Mouse (Mus musculus): ENCODE measurements around the gene Dact3.
A peak's percentile ranks its signal among the peaks of the same experiment; 100 is the strongest.

Gene Dact3

DNA sequence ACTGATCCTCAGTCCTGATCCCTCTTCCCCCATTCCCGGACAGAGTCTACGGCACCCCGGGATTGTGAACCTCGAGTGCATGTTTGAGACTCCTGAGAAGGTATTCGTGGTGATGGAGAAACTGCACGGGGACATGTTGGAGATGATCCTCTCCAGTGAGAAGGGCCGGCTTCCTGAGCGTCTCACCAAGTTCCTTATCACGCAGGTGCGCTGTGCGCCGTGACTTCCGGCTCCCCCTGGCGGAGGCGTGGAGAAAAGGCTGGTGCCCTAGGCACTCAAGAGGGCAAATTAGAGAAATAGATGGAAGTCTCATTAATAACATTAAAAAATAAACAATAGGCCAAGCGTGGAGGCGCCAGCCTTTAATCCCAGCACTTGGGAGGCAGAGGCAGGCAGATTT lies 16.8 kb upstream of the Dact3 start:
- DNase-seq (ENCODE audit: low read depth): no peak

DNA sequence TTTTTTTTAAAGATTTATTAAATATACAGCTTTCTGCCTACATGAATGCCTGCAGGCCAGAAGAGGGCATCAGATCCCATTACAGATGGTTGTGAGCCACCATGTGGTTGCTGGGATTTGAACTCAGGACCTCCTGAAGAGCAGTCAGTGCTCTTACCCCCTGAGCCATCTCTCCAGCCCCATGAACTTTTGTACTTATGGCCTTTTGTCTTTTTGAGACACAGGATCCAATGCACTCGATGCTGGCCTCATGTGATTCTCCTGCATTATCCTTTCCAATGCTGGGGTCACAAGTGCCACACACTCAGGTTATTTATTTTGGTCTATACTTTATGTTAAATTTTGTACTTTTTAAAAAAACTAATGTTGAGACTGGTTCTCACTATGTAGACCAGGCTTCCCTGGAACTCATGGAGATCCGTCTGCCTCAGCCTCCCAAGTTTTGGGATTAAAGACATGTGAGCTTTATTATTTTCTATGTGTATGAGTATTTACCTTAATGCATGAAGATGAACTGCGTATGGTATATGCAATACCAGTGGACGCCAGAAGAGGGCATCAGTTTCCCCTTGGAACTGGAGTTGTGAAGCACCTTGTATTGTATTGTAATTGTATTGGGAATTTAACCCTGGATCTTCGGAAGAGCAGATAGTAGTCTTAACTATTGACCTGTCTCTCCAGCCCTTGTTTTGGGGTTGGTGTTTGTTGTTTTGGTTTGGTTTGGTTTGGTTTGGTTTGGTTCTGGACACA lies 15.0 kb upstream of the Dact3 start:
- peak; percentile 75 for DNase-seq (ENCODE audit: low read depth)

- DNase-seq (ENCODE audit: low read depth): no peak
Observed at GRCm38 (mm10) chr7:16867488-16867887, 7.6 kb upstream of the Dact3 start.

GRCm38 (mm10) chr7:16869497-16869896 lies 5.6 kb upstream of the Dact3 start:
- no peak for DNase-seq (ENCODE audit: low read depth)

GRCm38 (mm10) chr7:16871600-16871999 lies 3.5 kb upstream of the Dact3 start:
- no peak for DNase-seq (ENCODE audit: low read depth)

DNA sequence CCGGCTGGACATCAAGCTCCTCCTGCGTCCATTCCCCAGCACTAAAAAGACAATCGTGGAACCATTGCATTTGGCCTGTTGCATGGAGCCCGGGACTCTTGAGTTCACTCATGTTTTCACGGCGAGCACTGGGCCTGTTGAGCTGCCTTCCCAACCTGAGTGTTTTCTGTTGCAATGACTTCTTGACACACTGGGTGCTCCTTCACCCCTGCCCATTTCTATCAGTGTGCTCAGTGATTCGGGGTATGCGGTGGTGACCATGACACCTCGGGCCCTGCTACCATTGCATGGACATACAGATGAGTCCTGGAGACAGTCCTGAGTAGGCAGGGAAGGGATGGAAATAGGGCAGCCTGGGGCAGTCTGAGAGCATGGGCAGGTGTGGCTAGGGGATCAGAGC lies 2.6 kb upstream of the Dact3 start:
- DNase-seq (ENCODE audit: low read depth): no peak

GRCm38 (mm10) chr7:16873392-16873791 lies 1.7 kb upstream of the Dact3 start:
- DNase-seq (ENCODE audit: low read depth): no peak

- DNase-seq (ENCODE audit: low read depth): peak; percentile 87
Observed at GRCm38 (mm10) chr7:16874190-16874589, 927 bp upstream of the Dact3 start.

DNA sequence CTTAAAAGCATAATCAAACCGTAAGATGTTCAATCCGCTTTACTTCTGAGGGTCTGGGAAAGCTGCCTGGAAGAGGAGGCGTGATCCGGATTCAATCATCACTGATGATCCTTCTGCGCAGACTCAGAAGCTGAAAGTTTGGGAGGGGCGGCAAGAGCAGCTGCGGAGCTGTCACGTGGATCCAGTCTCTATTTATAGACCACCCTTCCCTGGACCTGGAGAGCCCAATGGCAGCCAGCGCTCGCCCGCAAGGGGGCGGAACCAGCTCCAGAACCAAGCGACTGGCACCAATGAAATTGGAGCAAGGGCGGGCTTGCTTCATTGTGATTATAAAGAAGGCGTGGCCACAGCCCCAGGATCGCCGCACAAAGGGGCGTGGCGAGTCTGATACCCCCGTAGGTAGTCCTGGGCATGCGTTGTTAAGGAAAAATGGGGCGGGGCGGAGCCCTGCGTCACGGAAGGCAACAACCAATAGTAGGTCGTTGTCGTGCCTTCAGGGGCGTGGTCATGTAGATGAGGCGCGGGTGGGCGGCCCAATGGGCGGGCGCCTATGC lies 284 bp upstream of the Dact3 start:
- peak; percentile 100 for DNase-seq (ENCODE audit: low read depth)

- no peak for DNase-seq (ENCODE audit: low read depth)
Observed at GRCm38 (mm10) chr7:16875326-16875725, 209 bp downstream of the Dact3 start.

DNA sequence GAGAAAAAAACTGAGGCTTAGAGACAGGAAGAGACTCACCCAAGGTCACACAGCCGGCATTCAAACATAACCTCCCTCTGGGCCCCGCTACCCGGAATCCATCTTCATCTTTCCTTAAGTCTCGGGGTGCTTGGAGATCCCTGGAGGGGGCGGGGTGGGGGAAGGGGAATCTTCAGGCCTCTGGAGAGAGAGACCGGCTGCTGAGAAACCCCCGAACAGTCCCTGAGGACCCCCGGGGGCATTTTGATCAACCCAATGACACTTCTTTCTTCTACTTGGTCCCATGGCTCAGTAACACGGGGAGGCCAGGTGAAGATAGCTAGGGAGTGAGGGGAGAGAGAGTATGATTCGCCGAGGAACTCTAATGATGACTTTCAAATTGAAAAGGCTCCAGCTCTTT lies 889 bp downstream of the Dact3 start:
- DNase-seq (ENCODE audit: low read depth): no peak

- no peak for DNase-seq (ENCODE audit: low read depth)
Observed at GRCm38 (mm10) chr7:16876608-16877007, 1.5 kb downstream of the Dact3 start.

GRCm38 (mm10) chr7:16877717-16878116 lies 2.6 kb downstream of the Dact3 start:
- DNase-seq (ENCODE audit: low read depth): no peak

GRCm38 (mm10) chr7:16879796-16880547 lies 4.9 kb downstream of the Dact3 start:
- DNase-seq (ENCODE audit: low read depth): no peak

DNA sequence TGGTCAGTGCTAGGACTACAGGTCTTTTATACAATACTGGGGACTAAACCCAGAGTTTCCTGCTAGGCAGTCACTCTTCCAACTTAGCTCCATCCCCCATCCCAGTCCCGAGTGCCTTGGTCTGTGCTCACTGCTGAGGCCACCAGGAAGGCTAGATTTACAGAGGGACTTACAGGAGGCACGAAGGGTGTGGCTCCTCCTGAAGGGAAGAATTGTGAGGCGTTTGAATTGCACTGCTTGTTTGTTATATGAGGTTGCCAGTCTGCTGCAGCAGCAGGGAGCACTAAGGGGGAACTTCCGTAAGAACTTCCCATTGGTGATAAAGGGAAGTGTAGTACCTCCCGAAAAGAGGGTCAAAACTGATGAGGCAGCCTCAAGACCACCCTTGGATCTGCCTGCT lies 5.5 kb downstream of the Dact3 start:
- no peak for DNase-seq (ENCODE audit: low read depth)

- no peak for DNase-seq (ENCODE audit: low read depth)
Observed at GRCm38 (mm10) chr7:16883162-16883561, 8.0 kb downstream of the Dact3 start.

- no peak for DNase-seq (ENCODE audit: low read depth)
Observed at GRCm38 (mm10) chr7:16884334-16884733, 9.2 kb downstream of the Dact3 start.

GRCm38 (mm10) chr7:16885271-16885776 lies 10.2 kb downstream of the Dact3 start:
- DNase-seq (ENCODE audit: low read depth): no peak

GRCm38 (mm10) chr7:16885905-16886304 lies 10.8 kb downstream of the Dact3 start:
- no peak for DNase-seq (ENCODE audit: low read depth)

DNA sequence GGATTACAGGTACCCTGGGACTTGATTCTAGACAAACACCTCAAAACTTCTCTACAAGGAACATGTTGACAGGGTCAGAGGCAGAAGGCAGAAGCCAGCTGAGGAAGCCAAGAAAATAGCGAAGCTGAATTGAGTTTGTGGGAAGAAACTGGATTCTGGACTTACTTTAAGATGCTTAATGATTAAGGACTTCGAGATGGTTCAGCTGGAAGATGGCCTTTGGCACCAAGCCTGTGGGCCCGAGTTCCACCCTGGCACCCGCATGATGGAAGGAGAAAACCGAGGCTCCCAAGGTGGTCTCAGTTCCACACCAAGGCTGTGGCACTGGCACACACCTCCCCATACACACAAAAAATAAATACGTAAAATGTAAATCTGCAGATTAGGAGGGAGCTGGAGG lies 15.4 kb downstream of the Dact3 start:
- no peak for DNase-seq (ENCODE audit: low read depth)

- no peak for DNase-seq (ENCODE audit: low read depth)
Observed at GRCm38 (mm10) chr7:16890944-16891343, 15.8 kb downstream of the Dact3 start.

DNA sequence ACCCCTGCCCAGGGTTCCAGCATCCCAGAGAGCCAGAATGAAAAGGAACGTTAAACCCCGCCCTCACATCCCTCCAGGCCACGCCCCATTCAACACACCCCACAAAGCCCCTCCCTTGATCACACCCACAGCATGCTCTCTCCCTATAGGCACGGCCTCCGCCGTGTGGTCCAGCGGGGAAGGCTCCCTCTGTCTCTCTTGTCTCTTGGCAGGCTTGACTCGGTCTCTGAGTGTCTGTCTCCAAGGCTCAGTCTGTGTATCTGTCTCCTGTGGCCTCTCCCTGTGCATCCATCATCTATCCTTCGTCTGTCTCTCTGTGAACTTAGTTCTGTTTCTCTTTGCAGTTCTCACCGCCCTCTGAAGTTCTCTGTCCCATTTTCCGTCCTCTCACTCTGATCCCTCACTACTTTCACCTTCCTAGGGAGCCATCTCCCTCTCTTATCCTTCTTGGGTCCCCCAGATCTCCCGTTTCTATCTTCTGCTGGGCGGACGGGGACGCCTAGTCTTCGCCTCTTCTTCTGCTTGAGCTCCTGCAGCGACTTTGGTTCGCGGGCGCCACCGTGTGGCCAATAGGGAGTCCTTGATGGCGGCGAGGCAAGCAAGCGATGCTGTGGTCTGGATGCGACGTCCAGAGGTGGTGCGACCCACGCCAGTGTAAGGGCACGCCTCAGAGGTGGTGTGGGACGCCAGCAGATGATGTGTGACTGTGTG lies 16.7 kb downstream of the Dact3 start, which contains the start of gene Gng8:
Gene Gng8 (plus strand): TSS at position 146 of the 711 bp plus-strand sequence.
- DNase-seq (ENCODE audit: low read depth): peak; percentile 91
